Mouse (Mus musculus) cerebellum, postnatal 4 days (tissue): Measurements from ENCODE around the gene Phactr2.

Source experiments
- DNase-seq, 2 experiments: peaks; one replicate each; pipeline ENCODE4 v3.0.0; 2022; ENCODE audit warnings: low spot score in 2 of 2, mixed read lengths in 1 of 2

The Phactr2 gene

DNA sequence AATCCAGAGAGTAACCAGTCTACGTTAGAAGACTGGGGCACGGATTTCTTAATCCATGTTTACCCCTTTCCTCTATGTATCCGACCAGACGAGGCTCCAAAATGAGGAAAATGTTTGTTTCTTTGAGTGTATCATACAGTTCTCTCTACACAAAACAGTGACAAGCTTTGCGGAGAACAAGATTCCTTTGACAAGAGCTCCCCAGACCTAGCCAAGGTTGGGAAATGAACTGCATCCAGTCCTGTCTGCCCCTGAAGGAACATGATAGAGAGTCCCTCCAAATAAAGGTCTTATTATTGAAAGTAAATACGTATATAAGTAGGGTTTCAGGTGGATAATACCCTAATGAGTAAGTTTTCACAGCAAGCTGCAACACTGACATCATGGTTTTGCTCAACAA is 199.1 kb downstream of the Phactr2 start:
- DNase-seq, result no peak

DNA sequence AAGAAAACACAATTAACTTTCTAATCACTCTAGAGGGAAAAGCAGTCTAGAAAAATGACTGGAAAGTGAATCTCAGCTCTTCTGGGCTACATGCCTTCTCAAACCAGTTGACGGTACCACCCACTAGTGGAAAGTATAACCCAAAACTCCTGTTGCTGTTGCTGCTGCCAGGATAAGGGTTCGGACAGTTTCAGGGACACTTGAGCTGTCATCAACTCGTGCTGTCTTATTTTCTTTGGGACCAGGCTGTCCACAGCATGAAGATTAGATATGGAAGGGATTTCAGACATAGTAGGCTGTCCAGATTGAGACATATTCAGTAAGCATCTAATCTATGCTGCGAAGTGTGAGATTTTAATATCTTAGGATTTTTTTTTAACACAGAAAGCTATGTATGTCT is 199.5 kb downstream of the Phactr2 start:
- DNase-seq, result no peak

GRCm38 (mm10) chr10:13273756-13274155 is 200.5 kb downstream of the Phactr2 start:
- no peak for DNase-seq

DNA sequence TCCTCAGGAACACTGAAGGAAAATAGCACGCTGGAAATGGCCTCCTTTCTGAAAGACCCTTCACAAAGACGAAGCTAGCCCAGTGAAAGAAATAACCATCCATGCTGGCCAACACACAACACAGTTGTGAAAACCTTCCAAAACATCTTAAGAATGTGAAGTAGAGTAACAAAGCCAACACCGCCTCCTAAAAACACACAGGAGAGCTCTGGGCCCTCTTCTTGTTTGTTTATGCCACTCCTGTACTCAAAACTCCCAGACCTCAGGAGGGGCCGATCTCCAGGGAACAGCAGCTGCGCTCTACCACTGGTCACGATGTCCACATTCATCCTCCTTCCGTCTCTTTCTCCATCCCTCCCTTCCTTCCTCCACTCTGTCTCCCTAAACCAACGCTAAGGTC is 202.5 kb downstream of the Phactr2 start:
- no peak for DNase-seq

DNA sequence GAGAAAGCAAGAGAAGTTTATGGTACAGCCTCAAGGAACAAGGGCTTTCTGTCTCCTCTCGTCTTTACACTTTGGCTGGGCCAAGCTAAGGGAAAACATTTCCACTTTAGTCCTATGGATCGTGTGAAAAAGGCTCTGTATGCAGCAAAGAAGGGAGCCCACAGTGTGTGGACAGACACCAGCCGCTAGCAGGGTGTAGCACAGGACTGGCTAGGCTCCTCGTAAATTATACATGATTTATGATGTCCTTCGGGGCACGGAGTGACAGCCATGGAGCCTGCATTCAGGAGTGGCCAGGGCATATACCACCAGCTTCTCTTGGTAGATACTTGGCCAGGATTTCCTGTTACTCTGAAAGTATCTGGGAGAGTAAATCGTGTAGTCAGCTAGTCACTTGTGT is 203.1 kb downstream of the Phactr2 start:
- DNase-seq, result no peak

DNA sequence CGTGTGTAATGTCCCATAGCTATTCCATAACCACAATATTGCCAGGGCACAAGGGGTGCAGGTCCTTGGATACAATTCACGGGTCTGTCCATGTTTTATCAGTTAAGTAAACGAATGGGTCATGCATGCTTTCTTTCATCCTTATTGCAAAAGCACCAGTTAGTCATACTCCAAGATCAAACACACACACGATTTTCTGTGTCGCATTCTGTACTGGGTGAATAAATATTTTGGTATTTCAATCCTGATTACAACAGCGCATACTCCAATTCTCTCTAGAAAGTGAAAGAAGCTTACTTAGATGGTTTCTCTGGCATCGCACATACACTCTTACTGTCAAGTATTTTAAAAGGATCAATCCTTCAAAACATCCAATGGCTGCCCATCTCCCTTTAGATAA is 203.9 kb downstream of the Phactr2 start:
- DNase-seq, result no peak

GRCm38 (mm10) chr10:13259251-13259650 is 215.0 kb downstream of the Phactr2 start:
- no peak for DNase-seq

- DNase-seq, result no peak
These were observed 218.0 kb downstream of the Phactr2 start for GRCm38 (mm10) chr10:13256196-13256595.

- DNase-seq, result no peak
These were observed 223.9 kb downstream of the Phactr2 start for GRCm38 (mm10) chr10:13250280-13250679.

DNA sequence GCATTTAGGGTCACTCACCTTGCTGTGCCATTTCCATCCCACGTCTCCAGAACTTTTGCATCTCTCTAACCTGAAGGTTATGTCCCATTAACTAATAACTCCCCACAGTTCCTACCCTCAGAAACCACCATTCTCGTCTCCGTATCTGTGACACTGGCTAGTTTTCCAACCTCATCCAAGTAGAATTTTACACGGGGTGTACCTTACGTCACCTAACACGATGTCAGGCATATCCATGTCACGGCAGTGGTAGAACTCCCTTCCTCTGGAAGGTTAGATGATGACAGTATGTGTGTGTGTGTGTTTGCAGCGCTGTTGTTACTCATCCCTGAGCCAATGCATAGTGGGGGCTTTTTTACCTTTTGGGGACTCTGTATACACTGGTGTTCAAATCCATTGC is 225.1 kb downstream of the Phactr2 start:
- no peak for DNase-seq

DNA sequence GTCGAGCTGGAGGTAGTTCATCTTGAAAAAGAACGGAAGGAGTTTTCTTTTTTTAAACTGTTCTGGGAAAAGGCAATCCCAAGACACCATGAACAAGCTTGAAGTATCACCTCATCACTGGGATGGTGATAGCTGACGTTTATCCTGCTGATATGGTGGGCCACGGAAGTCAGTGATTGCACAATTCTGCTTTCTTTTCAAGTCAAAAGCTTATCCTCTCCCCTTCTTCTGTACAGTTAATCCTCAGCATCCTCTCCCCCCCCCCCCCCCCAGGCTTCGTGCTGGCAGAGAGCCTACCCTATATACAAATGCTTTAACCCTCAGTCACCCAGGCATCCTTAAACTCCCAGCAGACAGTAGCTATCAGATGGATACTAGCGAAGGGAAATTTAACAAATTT is 228.5 kb downstream of the Phactr2 start:
- no peak for DNase-seq

GRCm38 (mm10) chr10:13244192-13244591 is 230.0 kb downstream of the Phactr2 start:
- no peak for DNase-seq

GRCm38 (mm10) chr10:13240431-13240830 is 233.8 kb downstream of the Phactr2 start:
- no peak for DNase-seq

- no peak for DNase-seq
These were observed 236.0 kb downstream of the Phactr2 start for GRCm38 (mm10) chr10:13238188-13238587.

DNA sequence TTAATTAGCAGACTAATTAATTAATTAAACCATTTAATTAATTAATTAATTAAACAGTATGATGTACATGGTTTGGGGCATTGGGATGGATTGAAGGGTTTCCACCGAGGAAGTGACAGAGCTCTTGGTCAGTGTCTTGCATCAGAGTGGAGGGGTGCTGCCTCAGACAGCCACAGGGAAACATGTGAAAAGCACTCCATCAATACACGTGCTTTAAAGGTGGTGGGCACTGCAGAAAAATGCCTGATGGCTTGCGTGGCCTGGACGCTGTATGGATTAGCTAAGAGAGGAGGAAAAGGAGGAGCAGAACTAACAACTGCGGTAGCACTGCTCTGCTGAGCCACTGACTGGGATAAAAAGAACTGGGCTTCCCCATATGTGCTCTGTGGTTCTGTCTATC is 237.3 kb downstream of the Phactr2 start:
- DNase-seq, result no peak

DNA sequence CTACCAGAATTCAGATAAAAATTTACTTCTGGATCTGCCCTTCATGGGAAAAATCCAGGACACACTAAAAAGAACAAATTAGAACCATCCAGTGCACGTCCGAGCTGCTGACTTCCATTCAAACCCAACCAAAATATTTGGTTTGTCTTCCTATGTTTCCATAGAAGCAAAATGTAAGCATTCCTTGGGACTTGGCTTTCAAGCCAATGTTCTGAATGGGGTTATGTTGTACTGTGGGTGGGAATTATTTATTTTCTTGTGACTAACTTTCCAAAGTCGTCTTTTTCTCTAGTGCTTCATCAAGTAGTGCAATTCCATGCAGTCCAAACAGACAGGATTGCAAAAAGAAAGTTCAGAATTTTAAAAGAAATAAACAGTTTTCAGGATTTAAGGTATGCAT is 239.7 kb downstream of the Phactr2 start:
- DNase-seq, result no peak

GRCm38 (mm10) chr10:13233941-13234340 is 240.3 kb downstream of the Phactr2 start:
- DNase-seq, result no peak

DNA sequence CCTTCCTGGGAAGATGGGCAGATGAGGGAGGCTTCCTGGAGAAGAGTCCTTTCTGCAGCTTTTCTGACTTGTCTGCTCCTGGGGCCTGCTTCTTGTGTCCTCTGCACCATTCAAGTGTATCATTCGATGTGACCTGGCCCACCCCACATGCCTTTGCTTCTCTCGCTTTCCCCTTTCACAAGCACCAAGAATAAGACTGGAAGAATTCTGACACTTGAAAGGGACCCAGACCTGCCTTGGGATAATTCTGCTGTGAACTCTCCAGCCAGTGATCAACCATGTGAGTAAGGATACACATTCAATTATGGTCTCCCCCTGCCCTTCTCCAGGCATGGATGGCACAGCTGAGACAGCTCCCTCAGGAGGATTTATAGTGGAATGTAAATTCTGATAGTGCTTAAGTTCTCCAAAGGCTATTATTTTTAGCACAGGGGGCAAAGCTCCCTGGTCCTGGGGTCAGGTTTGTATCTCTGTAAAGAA is 241.0 kb downstream of the Phactr2 start:
- DNase-seq, result no peak

DNA sequence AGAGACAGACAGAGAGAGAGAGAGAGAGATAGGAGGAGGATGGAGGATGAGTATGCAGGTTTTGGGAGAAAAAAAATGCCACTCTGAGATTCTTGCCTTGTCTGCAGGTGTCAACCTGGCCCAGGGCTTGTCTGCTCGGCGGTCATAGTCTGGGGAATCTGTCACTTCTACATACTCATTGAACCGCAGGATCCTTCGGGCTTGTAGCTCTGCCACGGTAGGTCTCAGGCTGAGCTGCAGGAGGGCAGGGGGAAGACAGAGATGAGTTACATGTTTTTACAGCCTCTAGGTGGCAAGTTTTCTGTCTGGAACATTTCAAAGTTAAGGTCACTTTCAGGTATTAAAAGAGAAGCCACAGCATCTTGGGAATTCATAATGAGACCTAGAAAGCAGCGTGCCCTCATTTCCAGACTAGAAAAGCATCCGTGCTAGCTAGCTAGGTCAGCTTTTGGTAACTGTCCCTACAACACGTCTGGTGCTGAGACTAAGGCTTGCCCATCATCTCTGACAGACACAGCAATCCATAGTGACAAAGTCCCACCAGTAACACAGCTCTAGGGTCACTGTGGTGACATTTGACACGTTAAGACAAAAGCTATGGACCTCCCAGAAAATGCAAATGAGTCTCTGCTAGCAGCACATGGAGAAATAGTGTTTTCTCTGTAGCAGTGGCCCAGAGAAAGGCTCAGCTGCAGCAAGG is 241.6 kb downstream of the Phactr2 start:
- no peak for DNase-seq

GRCm38 (mm10) chr10:13230716-13231115 is 243.5 kb downstream of the Phactr2 start:
- no peak for DNase-seq

DNA sequence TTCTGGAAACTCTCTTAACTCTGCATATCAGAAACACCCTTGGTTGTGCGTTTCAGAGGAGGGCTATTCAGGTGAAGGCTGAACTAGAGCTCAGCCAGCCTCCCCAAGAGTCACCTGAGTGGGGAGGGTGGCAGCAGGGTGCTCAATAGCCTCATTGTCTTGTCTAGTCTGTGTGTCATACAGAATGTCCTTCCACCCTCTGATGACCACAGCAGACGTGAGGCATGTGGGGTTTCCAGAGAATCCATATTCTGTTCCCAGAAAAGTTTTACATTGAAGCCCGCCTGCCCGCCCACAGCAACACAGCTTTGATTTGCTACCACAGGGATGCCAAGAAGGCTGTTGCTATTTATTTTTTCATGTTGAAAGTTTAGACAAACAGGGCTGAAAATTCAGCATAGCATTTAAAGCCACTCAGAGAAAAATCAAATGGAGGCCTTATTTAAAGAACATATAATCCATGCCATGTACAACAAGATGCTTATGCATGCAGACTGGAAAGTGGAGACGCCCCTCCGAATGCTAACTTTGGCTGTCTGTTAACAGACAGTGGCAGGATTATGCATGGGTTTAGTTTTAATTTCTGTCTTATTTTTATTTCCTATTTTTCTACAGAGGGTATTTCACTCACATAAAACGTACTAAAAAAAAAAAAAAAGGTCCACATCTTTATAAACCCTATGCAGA is 248.7 kb downstream of the Phactr2 start:
- DNase-seq, result no peak

GRCm38 (mm10) chr10:13222135-13222534 is 252.1 kb downstream of the Phactr2 start:
- no peak for DNase-seq

- DNase-seq, result no peak
These were observed 254.2 kb downstream of the Phactr2 start for GRCm38 (mm10) chr10:13220061-13220460.
